10 mouse cellular contexts compared by ENCODE assay signal in genomic region chr6:71129071-71129470, GRCm38 (mm10). TPM values are rescaled to one million over a fixed set of nuclear protein-coding genes. Genes with fewer than 3 reads are reported as not detected.
DNase-seq lines count a peak whose midpoint lies in the region; ATAC-seq lines count a peak whose summit lies in the region.
"Had no signal": no experiment of that assay in that cellular context is flagged by ENCODE, and none has a peak within 500 bp of the region (broad histone marks: within the 10 kb centered on the region; RNA-seq: fewer than 3 reads in every experiment).

No protein-coding gene starts in this region.

- peak; percentile 15 for DNase-seq in hindbrain, embryonic 10.5 days (ENCODE audit: low spot score)
- no peak for DNase-seq in hindbrain, embryonic 14.5 days (ENCODE audit: low spot score)
- DNase-seq in liver = peak; percentile 13
- peak; percentile 8 for DNase-seq in embryo, embryonic 10.5 days (ENCODE audit: low spot score)
- DNase-seq in retina, postnatal 1 day = peak; percentile 16
- DNase-seq in layer of hippocampus, adult 9-10 months (ENCODE audit: low spot score) = no peak
- DNase-seq: cerebellum, adult 11 months had no signal

- H3K9me3 ChIP-seq in hindbrain, embryonic 10.5 days = no peaks in the 10 kb centered on the region
- H3K9me3 ChIP-seq in hindbrain, embryonic 14.5 days (ENCODE audit: control insufficient read depth, low read length) = no peaks in the 10 kb centered on the region
- H3K9me3 ChIP-seq in liver, embryonic 12.5 days (replicated peaks) = no peaks in the 10 kb centered on the region
- H3K9me3 ChIP-seq: heart, embryonic 15.5 days had no signal

- ATAC-seq in hindbrain, embryonic 14.5 days (ENCODE audit: low FRiP score) = no peak
- no peak for ATAC-seq in liver, embryonic 12.5 days
- ATAC-seq: activated CD4-positive, CD25-positive, alpha-beta regulatory T cell, adult 4 months had no signal

- no peak overlapping the region for H3K4me2 ChIP-seq in hindbrain, embryonic 14.5 days (replicated peaks)
- no peak overlapping the region for H3K4me2 ChIP-seq in liver, embryonic 12.5 days
- H3K4me2 ChIP-seq: heart, embryonic 15.5 days had no signal

- 45% methylated on average over 4 of the region's 4 CpGs for WGBS in hindbrain, embryonic 10.5 days
- WGBS in hindbrain, embryonic 14.5 days = 39% methylated on average over 4 of the region's 4 CpGs
- 49% methylated on average over 4 of the region's 4 CpGs for WGBS in liver, embryonic 12.5 days (ENCODE audit: insufficient replicate concordance)

- no peak overlapping the region for H3K4me3 ChIP-seq in hindbrain, embryonic 10.5 days
- no peak overlapping the region for H3K4me3 ChIP-seq in hindbrain, embryonic 14.5 days (replicated peaks; ENCODE audit: low read length)
- no peak overlapping the region for H3K4me3 ChIP-seq in liver, embryonic 12.5 days
- H3K4me3 ChIP-seq: heart, embryonic 15.5 days had no signal

- peaks cover 5% of the 10 kb centered on the region; the same call in 1 of the 2 replicates for H3K4me1 ChIP-seq in hindbrain, embryonic 10.5 days (replicated peaks)
- H3K4me1 ChIP-seq in hindbrain, embryonic 14.5 days (replicated peaks; ENCODE audit: control insufficient read depth, insufficient read depth, low read length) = no peaks in the 10 kb centered on the region
- H3K4me1 ChIP-seq in liver, embryonic 12.5 days = no peaks in the 10 kb centered on the region
- H3K4me1 ChIP-seq: heart, embryonic 15.5 days had no signal

- H3K27me3 ChIP-seq in hindbrain, embryonic 10.5 days (ENCODE audit: insufficient read depth, poor library complexity, severe bottlenecking) = no peaks in the 10 kb centered on the region
- H3K27me3 ChIP-seq in hindbrain, embryonic 14.5 days (ENCODE audit: control insufficient read depth, insufficient read depth, low read length) = no peaks in the 10 kb centered on the region
- H3K27me3 ChIP-seq in liver, embryonic 12.5 days (replicated peaks) = no peaks in the 10 kb centered on the region
- H3K27me3 ChIP-seq: heart, embryonic 15.5 days had no signal

- no peak overlapping the region for H3K27ac ChIP-seq in hindbrain, embryonic 10.5 days
- no peak overlapping the region for H3K27ac ChIP-seq in hindbrain, embryonic 14.5 days
- no peak overlapping the region for H3K27ac ChIP-seq in liver, embryonic 12.5 days
- H3K27ac ChIP-seq: heart, embryonic 15.5 days had no signal

- no peak overlapping the region for H3K9ac ChIP-seq in hindbrain, embryonic 14.5 days
- no peak overlapping the region for H3K9ac ChIP-seq in liver, embryonic 12.5 days
- H3K9ac ChIP-seq: heart, embryonic 15.5 days had no signal

- no peaks in the 10 kb centered on the region for H3K36me3 ChIP-seq in hindbrain, embryonic 10.5 days
- H3K36me3 ChIP-seq in hindbrain, embryonic 14.5 days (replicated peaks; ENCODE audit: control insufficient read depth, insufficient read depth) = no peaks in the 10 kb centered on the region
- no peaks in the 10 kb centered on the region for H3K36me3 ChIP-seq in liver, embryonic 12.5 days
- H3K36me3 ChIP-seq: heart, embryonic 15.5 days had no signal

RNA-seq across cellular contexts. Expression of gene Thnsl2, which starts 15.2 kb away (rescaled TPM):
- polyA plus RNA-seq in hindbrain, embryonic 10.5 days (2016; fragmentation: Nextera tagmentation; extraction: Ambion mirVana) = 6.4 and 8.2 TPM in 2 replicates
- 4.5 and 5.5 TPM in 2 replicates for polyA plus RNA-seq in hindbrain, embryonic 14.5 days (2014; fragmentation: Nextera tagmentation; extraction: Ambion mirVana)
- 6.4 TPM in 2 replicates for polyA plus RNA-seq in liver, embryonic 12.5 days (2016; fragmentation: Nextera tagmentation; extraction: Ambion mirVana)

Comparison
In these comparisons a context has a peak if more than half of its experiments do, and no peak if none do; other contexts are left out.
1. DNase-seq: peak in hindbrain, embryonic 10.5 days (single experiment), liver (single experiment), embryo, embryonic 10.5 days (single experiment) and retina, postnatal 1 day (single experiment); none in hindbrain, embryonic 14.5 days (single experiment) and layer of hippocampus, adult 9-10 months (single experiment).